Mouse (Mus musculus) myocyte (in vitro differentiated cells): ENCODE results near the gene Ptpn13. TPM values are rescaled to one million over a fixed set of nuclear protein-coding genes. Genes with fewer than 3 reads are reported as not detected.

Experiments
- H3K27me3 ChIP-seq: one replicate; pipeline ENCODE4 v1.6.1; 2011; ENCODE audit not compliant: control insufficient read depth, insufficient read depth, insufficient read length
- H3K36me3 ChIP-seq: one replicate; pipeline ENCODE4 v1.6.1; 2011; ENCODE audit not compliant: control insufficient read depth, insufficient read depth
- H3K4me2 ChIP-seq: one replicate; pipeline ENCODE4 v1.6.1; 2011; ENCODE audit warnings: low read depth, control low read depth
- H3K4me3 ChIP-seq: one replicate; pipeline ENCODE4 v1.5.1; 2011; ENCODE audit warnings: mild to moderate bottlenecking, control low read depth, moderate library complexity
- H3K79me2 ChIP-seq: one replicate; pipeline ENCODE4 v1.6.1; 2011; ENCODE audit not compliant: control insufficient read depth, insufficient read depth
- H3ac ChIP-seq: one replicate; pipeline ENCODE4 v1.6.1; 2011; ENCODE audit not compliant: control insufficient read depth, insufficient read length
- CEBPB ChIP-seq: IDR thresholded peaks from 2 replicates; pipeline ENCODE4 v1.6.1; 2011; ENCODE audit warnings: mild to moderate bottlenecking, moderate library complexity; ENCODE audit not compliant: poor library complexity, insufficient read depth, severe bottlenecking
- E2F4 ChIP-seq: IDR thresholded peaks from one replicate; pipeline ENCODE4 v1.6.1; 2011; ENCODE audit warnings: mild to moderate bottlenecking, control low read depth, moderate library complexity; ENCODE audit not compliant: insufficient read depth
- MAX ChIP-seq: IDR thresholded peaks from one replicate; pipeline ENCODE4 v1.6.1; 2011; ENCODE audit warnings: low read depth, mild to moderate bottlenecking, control low read depth
- MYOD1 ChIP-seq, 3 experiments: IDR thresholded peaks; one replicate each; pipeline ENCODE4 v1.6.1; 2011; ENCODE audit warnings: control low read depth in 2 of 3, low read depth in 2 of 3, mild to moderate bottlenecking in 2 of 3, moderate library complexity in 1 of 3; ENCODE audit not compliant: insufficient read length in 2 of 3, control insufficient read depth in 1 of 3
- MYOG ChIP-seq, 3 experiments: IDR thresholded peaks; one replicate each; pipeline ENCODE4 v1.6.1; 2011; ENCODE audit warnings: control low read depth in 2 of 3, low read depth in 2 of 3, mild to moderate bottlenecking in 2 of 3; ENCODE audit not compliant: insufficient read length in 2 of 3, control insufficient read depth in 1 of 3, insufficient read depth in 1 of 3
- POLR2A ChIP-seq: IDR thresholded peaks from one replicate; pipeline ENCODE4 v1.6.1; 2011; ENCODE audit warnings: low read depth, mild to moderate bottlenecking, control low read depth, moderate library complexity; ENCODE audit not compliant: insufficient read length
- POLR2AphosphoS2 ChIP-seq: IDR thresholded peaks from one replicate; pipeline ENCODE4 v1.6.1; 2011; ENCODE audit warnings: low read depth, control low read depth; ENCODE audit not compliant: insufficient read length
- REST ChIP-seq: IDR thresholded peaks from one replicate; pipeline ENCODE4 v1.6.1; 2011; ENCODE audit warnings: mild to moderate bottlenecking, control low read depth, moderate library complexity; ENCODE audit not compliant: insufficient read depth, insufficient read length
- SRF ChIP-seq: IDR thresholded peaks from one replicate; pipeline ENCODE4 v1.6.1; 2011; ENCODE audit warnings: low read depth; ENCODE audit not compliant: control insufficient read depth, insufficient read length
- TCF12 ChIP-seq: IDR thresholded peaks from one replicate; pipeline ENCODE4 v1.6.1; 2011; ENCODE audit warnings: mild to moderate bottlenecking, control low read depth; ENCODE audit not compliant: poor library complexity, insufficient read depth, severe bottlenecking
- TCF3 ChIP-seq: IDR thresholded peaks from one replicate; pipeline ENCODE4 v1.6.1; 2011; ENCODE audit warnings: low read depth, control low read depth; ENCODE audit not compliant: insufficient read length
- USF1 ChIP-seq: IDR thresholded peaks from one replicate; pipeline ENCODE4 v1.6.1; 2011; ENCODE audit warnings: low read depth, mild to moderate bottlenecking, control low read depth, moderate library complexity
- polyA plus RNA-seq: library from polyadenylated mRNA; unstranded; fragments of >200 nt; fragmentation: generic; extraction: Trizol; gene quantifications from one replicate; pipeline ENCODE4 v1.2.1, GENCODE M21; 2012; ENCODE audit warnings: missing spikeins

Gene Ptpn13
- polyA plus RNA-seq, 1 experiment = 5.3 TPM

GRCm38 (mm10) chr5:103490964-103491363, 66.0 kb downstream of the Ptpn13 start:
- H3ac ChIP-seq = no peak overlapping the region
- TF ChIP-seq MAX (no peak), TCF3 (no peak), TCF12 (no peak), POLR2AphosphoS2 (no peak), POLR2A (no peak)
- H3K79me2 ChIP-seq = no peaks in the 10 kb centered on the region
- H3K4me2 ChIP-seq = no peak overlapping the region
- H3K36me3 ChIP-seq = no peaks in the 10 kb centered on the region
- no peak overlapping the region for H3K4me3 ChIP-seq
- no peaks in the 10 kb centered on the region for H3K27me3 ChIP-seq

- TF ChIP-seq E2F4 (no peak), SRF (no peak), REST (no peak), MYOD1 (IDR thresholded peaks at IDR 0.05; ENCODE audit: control insufficient read depth in 1 of 3, insufficient read length in 2 of 3, low read depth in 2 of 3) (no peak), CEBPB (no peak), MYOG (IDR thresholded peaks at IDR 0.05; ENCODE audit: control insufficient read depth in 1 of 3, insufficient read depth in 1 of 3, insufficient read length in 2 of 3, low read depth in 2 of 3) (no peak), MAX (no peak), TCF12 (no peak), TCF3 (no peak), POLR2AphosphoS2 (no peak), POLR2A (no peak), USF1 (no peak)
These were observed 66.8 kb downstream of the Ptpn13 start for GRCm38 (mm10) chr5:103491788-103492187.

GRCm38 (mm10) chr5:103497061-103497460, 72.1 kb downstream of the Ptpn13 start:
- H3K4me2 ChIP-seq = no peak overlapping the region
- no peak overlapping the region for H3K4me3 ChIP-seq
- no peak overlapping the region for H3ac ChIP-seq
- no peaks in the 10 kb centered on the region for H3K27me3 ChIP-seq
- H3K79me2 ChIP-seq = no peaks in the 10 kb centered on the region
- TF ChIP-seq MAX (no peak), REST (no peak), E2F4 (no peak), SRF (no peak), TCF12 (no peak), MYOD1 (IDR thresholded peaks at IDR 0.05; ENCODE audit: control insufficient read depth in 1 of 3, insufficient read length in 2 of 3, low read depth in 2 of 3) (no peak), MYOG (IDR thresholded peaks at IDR 0.05; ENCODE audit: control insufficient read depth in 1 of 3, insufficient read depth in 1 of 3, insufficient read length in 2 of 3, low read depth in 2 of 3) (no peak), TCF3 (no peak), POLR2AphosphoS2 (no peak), USF1 (no peak), CEBPB (no peak)
- H3K36me3 ChIP-seq = no peaks in the 10 kb centered on the region

More at GRCm38 (mm10) chr5:103491788-103492187, 66.8 kb downstream of the Ptpn13 start:
- Histone ChIP-seq H3K4me3 (no peak overlapping the region), H3K27me3 (no peaks in the 10 kb centered on the region), H3K36me3 (no peaks in the 10 kb centered on the region), H3K79me2 (no peaks in the 10 kb centered on the region), H3ac (no peak overlapping the region), H3K4me2 (no peak overlapping the region)

- H3K27me3 ChIP-seq = no peaks in the 10 kb centered on the region
- no peak overlapping the region for H3ac ChIP-seq
- H3K36me3 ChIP-seq = no peaks in the 10 kb centered on the region
- no peaks in the 10 kb centered on the region for H3K79me2 ChIP-seq
- TF ChIP-seq TCF3 (no peak), TCF12 (no peak), USF1 (no peak), CEBPB (no peak), SRF (no peak), MAX (no peak), REST (no peak), E2F4 (no peak), MYOG (IDR thresholded peaks at IDR 0.05; ENCODE audit: control insufficient read depth in 1 of 3, insufficient read depth in 1 of 3, insufficient read length in 2 of 3, low read depth in 2 of 3) (no peak), POLR2AphosphoS2 (no peak), MYOD1 (IDR thresholded peaks at IDR 0.05; ENCODE audit: control insufficient read depth in 1 of 3, insufficient read length in 2 of 3, low read depth in 2 of 3) (no peak), POLR2A (no peak)
- H3K4me2 ChIP-seq = no peak overlapping the region
- H3K4me3 ChIP-seq = no peak overlapping the region
These were observed 72.5 kb downstream of the Ptpn13 start for GRCm38 (mm10) chr5:103497480-103497879.

- Histone ChIP-seq H3K4me3 (no peak overlapping the region), H3K79me2 (no peaks in the 10 kb centered on the region), H3ac (no peak overlapping the region), H3K27me3 (no peaks in the 10 kb centered on the region), H3K36me3 (no peaks in the 10 kb centered on the region), H3K4me2 (no peak overlapping the region)
- TF ChIP-seq MYOG (IDR thresholded peaks at IDR 0.05; ENCODE audit: control insufficient read depth in 1 of 3, insufficient read depth in 1 of 3, insufficient read length in 2 of 3, low read depth in 2 of 3) (no peak), USF1 (no peak), POLR2A (no peak)
These were observed 74.3 kb downstream of the Ptpn13 start for GRCm38 (mm10) chr5:103499305-103499704.
